Mouse (Mus musculus) ES-CJ7 (cell line): ENCODE data around the gene Card19.
A peak's percentile ranks its signal among the peaks of the same experiment; 100 is the strongest.

ENCODE experiments used
- DNase-seq: peaks from one replicate; pipeline ENCODE4 v3.0.0; 2011; ENCODE audit warnings: low read depth, low spot score

Card19 gene

GRCm38 (mm10) chr13:49171729-49172128 is 44.1 kb downstream of the Card19 start:
- no peak for DNase-seq

DNA sequence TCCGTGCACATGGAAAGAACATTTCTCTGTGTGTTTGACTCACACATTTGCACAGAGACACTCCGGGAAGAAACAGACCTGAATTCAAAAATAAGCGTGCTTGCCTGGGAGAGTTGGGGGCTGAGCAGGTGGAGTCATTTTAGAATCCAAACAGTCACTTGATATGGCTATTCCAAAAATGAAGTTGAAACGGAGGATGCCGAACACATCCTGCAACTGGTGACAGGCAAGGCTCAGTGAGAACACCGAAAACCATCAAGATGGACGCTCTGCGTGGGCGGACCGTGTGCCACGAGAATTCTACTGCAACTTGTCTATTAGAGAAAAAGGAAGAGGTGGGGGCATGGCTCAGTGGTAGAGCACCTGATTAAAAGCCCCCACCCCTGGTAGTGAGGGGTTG is 45.2 kb downstream of the Card19 start:
- no peak for DNase-seq

- peak; percentile 66 for DNase-seq
These were observed 46.2 kb downstream of the Card19 start for GRCm38 (mm10) chr13:49169448-49170207.

DNA sequence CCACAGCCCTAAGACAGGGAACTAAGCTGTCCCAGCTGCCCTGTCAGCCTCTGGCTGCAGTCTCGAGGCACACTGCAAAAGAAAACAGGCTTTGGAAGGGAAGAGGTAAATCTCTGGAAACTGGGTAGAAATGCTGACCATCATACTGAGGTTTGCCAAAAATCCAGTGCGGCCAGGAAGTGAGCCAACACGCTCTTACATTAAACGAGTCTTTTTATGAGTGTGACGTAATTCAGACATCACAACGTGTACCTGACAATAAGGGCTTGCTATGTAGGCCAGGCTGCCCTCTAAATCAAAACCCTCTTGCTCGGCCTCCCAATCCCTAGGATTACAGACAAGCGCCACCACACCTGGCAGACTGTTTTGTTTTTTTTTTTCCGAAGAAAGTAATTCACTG is 48.8 kb downstream of the Card19 start:
- no peak for DNase-seq

GRCm38 (mm10) chr13:49163645-49164044 is 52.2 kb downstream of the Card19 start:
- DNase-seq, result no peak

DNA sequence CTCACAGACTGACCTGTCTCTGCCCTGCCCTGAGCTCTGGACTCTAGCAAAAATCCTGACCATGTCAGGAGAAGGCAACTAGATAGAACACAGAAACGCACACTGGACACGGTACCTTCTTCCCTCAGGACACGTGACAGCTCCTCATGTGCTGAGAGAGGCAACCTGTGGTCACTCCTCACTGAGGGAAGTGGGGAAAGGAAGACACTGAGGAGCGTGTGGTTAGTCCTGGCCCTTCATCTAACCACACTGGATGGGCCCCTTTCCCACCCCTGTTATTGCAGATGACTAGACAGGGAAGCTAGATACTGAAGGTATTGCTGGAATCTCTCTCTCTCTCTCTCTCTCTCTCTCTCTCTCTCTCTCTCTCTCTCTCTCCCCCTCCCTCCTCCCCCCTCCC is 53.1 kb downstream of the Card19 start:
- DNase-seq, result no peak

GRCm38 (mm10) chr13:49161236-49161635 is 54.6 kb downstream of the Card19 start:
- no peak for DNase-seq

GRCm38 (mm10) chr13:49158040-49158713 is 57.7 kb downstream of the Card19 start:
- DNase-seq, result no peak

DNA sequence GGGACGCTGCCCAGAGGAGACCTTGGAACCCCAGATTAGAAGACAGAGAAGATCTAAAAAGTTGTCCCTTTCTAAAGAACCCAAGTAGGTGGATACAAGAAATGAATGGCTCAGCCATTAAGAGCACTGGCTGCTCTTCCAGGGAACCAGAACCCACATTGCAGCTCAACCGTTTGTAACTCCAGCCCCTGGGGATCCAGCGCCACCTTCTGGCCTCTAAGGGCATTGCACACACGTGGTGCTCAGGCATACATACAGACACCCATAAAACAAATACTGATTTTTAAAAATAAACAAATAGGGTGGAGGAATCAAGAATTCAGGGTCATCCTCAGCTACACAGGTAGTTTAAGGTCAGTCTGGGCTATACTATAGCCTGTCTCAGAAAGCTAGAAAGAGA is 59.2 kb downstream of the Card19 start:
- peak; percentile 38 for DNase-seq

GRCm38 (mm10) chr13:49154621-49155020 is 61.2 kb downstream of the Card19 start:
- DNase-seq, result no peak

- DNase-seq, result no peak
These were observed 61.8 kb downstream of the Card19 start for GRCm38 (mm10) chr13:49154028-49154427.
